Mouse (Mus musculus): ENCODE measurements around the gene Hbs1l. TPM values are rescaled to one million over a fixed set of nuclear protein-coding genes. Genes with fewer than 3 reads are reported as not detected.

Hbs1l gene
- total and polyA plus RNA-seq, 3 experiments = 13.5 to 79.7 (median 72.9) TPM

- no peak overlapping the region for H3K27ac ChIP-seq
- no peaks in the 10 kb centered on the region for H3K27me3 ChIP-seq (ENCODE audit: control insufficient read depth, insufficient read depth, low read length)
- no peak for DNase-seq
- intact Hi-C loops (cut with DNase I) = no loop called here
- WGBS = 47% methylated on average over 8 of the region's 8 CpGs
- no peaks in the 10 kb centered on the region; the same call in 1 of the 2 replicates for H3K36me3 ChIP-seq (ENCODE audit: control insufficient read depth, insufficient read depth, low read length)
- peaks cover 5% of the 10 kb centered on the region for H3K4me1 ChIP-seq (ENCODE audit: control insufficient read depth, insufficient read depth, low read length)
- TF ChIP-seq CTCF (IDR thresholded peaks at IDR 0.05) = no peak
- TF ChIP-seq EP300 (IDR thresholded peaks at IDR 0.05; ENCODE audit: insufficient read depth, low read depth, low read length) = no peak
- no peak for TF ChIP-seq POLR2A (IDR thresholded peaks at IDR 0.05; ENCODE audit: insufficient read depth, low read depth, low read length)
- H3K4me3 ChIP-seq = no peak overlapping the region
- no peak overlapping the region for H3K9ac ChIP-seq (ENCODE audit: low read depth, low read length)
- H3K79me2 ChIP-seq (replicated peaks; ENCODE audit: control insufficient read depth, insufficient read depth, low read length) = no peaks in the 10 kb centered on the region
Observed at GRCm38 (mm10) chr10:21399622-21400021, 103.8 kb downstream of the Hbs1l start.

- no peak overlapping the region for H3K4me3 ChIP-seq
- intact Hi-C loops (cut with DNase I) = no loop called here
- no peak overlapping the region for H3K9ac ChIP-seq (ENCODE audit: low read depth, low read length)
- H3K36me3 ChIP-seq (ENCODE audit: control insufficient read depth, insufficient read depth, low read length) = no peaks in the 10 kb centered on the region; the same call in 1 of the 2 replicates
- 7% methylated on average over 7 of the region's 7 CpGs for WGBS
- no peaks in the 10 kb centered on the region for H3K27me3 ChIP-seq (ENCODE audit: control insufficient read depth, insufficient read depth, low read length)
- no peaks in the 10 kb centered on the region for H3K79me2 ChIP-seq (replicated peaks; ENCODE audit: control insufficient read depth, insufficient read depth, low read length)
- H3K27ac ChIP-seq = no peak overlapping the region
- no peak for TF ChIP-seq CTCF (IDR thresholded peaks at IDR 0.05)
- TF ChIP-seq EP300 (IDR thresholded peaks at IDR 0.05; ENCODE audit: insufficient read depth, low read depth, low read length) = no peak
- no peak for TF ChIP-seq POLR2A (IDR thresholded peaks at IDR 0.05; ENCODE audit: insufficient read depth, low read depth, low read length)
- no peak for DNase-seq
- peaks cover 5% of the 10 kb centered on the region for H3K4me1 ChIP-seq (ENCODE audit: control insufficient read depth, insufficient read depth, low read length)
Observed at GRCm38 (mm10) chr10:21400031-21400430, 104.3 kb downstream of the Hbs1l start.

GRCm38 (mm10) chr10:21400453-21400852, 104.7 kb downstream of the Hbs1l start:
- peaks cover 5% of the 10 kb centered on the region for H3K4me1 ChIP-seq (ENCODE audit: control insufficient read depth, insufficient read depth, low read length)
- H3K4me3 ChIP-seq = no peak overlapping the region
- no peaks in the 10 kb centered on the region for H3K27me3 ChIP-seq (ENCODE audit: control insufficient read depth, insufficient read depth, low read length)
- DNase-seq = no peak
- no peak for TF ChIP-seq POLR2A (IDR thresholded peaks at IDR 0.05; ENCODE audit: insufficient read depth, low read depth, low read length)
- no peak for TF ChIP-seq EP300 (IDR thresholded peaks at IDR 0.05; ENCODE audit: insufficient read depth, low read depth, low read length)
- TF ChIP-seq CTCF (IDR thresholded peaks at IDR 0.05) = no peak
- 17% methylated on average over 2 of the region's 2 CpGs for WGBS
- intact Hi-C loops (cut with DNase I) = no loop called here
- H3K36me3 ChIP-seq (ENCODE audit: control insufficient read depth, insufficient read depth, low read length) = no peaks in the 10 kb centered on the region; the same call in 1 of the 2 replicates
- H3K27ac ChIP-seq = no peak overlapping the region
- H3K9ac ChIP-seq (ENCODE audit: low read depth, low read length) = no peak overlapping the region
- no peaks in the 10 kb centered on the region for H3K79me2 ChIP-seq (replicated peaks; ENCODE audit: control insufficient read depth, insufficient read depth, low read length)

GRCm38 (mm10) chr10:21401259-21401658, 105.5 kb downstream of the Hbs1l start:
- intact Hi-C loops (cut with DNase I) = no loop called here
- Histone ChIP-seq H3K4me3 (no peak overlapping the region), H3K79me2 (replicated peaks; ENCODE audit: control insufficient read depth, insufficient read depth, low read length) (no peaks in the 10 kb centered on the region), H3K4me1 (ENCODE audit: control insufficient read depth, insufficient read depth, low read length) (peaks cover 5% of the 10 kb centered on the region), H3K27ac (no peak overlapping the region), H3K36me3 (ENCODE audit: control insufficient read depth, insufficient read depth, low read length) (no peaks in the 10 kb centered on the region; the same call in 1 of the 2 replicates), H3K9ac (ENCODE audit: low read depth, low read length) (no peak overlapping the region), H3K27me3 (ENCODE audit: control insufficient read depth, insufficient read depth, low read length) (no peaks in the 10 kb centered on the region)
- DNase-seq = no peak
- WGBS = 51% methylated on average over 4 of the region's 4 CpGs
- TF ChIP-seq EP300 (IDR thresholded peaks at IDR 0.05; ENCODE audit: insufficient read depth, low read depth, low read length) (no peak), POLR2A (IDR thresholded peaks at IDR 0.05; ENCODE audit: insufficient read depth, low read depth, low read length) (no peak), CTCF (IDR thresholded peaks at IDR 0.05) (no peak)

- Histone ChIP-seq H3K9ac (ENCODE audit: low read depth, low read length) (no peak overlapping the region), H3K27me3 (ENCODE audit: control insufficient read depth, insufficient read depth, low read length) (no peaks in the 10 kb centered on the region), H3K4me3 (no peak overlapping the region), H3K36me3 (ENCODE audit: control insufficient read depth, insufficient read depth, low read length) (no peaks in the 10 kb centered on the region; the same call in 1 of the 2 replicates), H3K79me2 (replicated peaks; ENCODE audit: control insufficient read depth, insufficient read depth, low read length) (no peaks in the 10 kb centered on the region), H3K4me1 (ENCODE audit: control insufficient read depth, insufficient read depth, low read length) (peaks cover 3% of the 10 kb centered on the region), H3K27ac (no peak overlapping the region)
- 87% methylated on average over 4 of the region's 4 CpGs for WGBS
- intact Hi-C loops (cut with DNase I) = no loop called here
- DNase-seq = no peak
- TF ChIP-seq CTCF (IDR thresholded peaks at IDR 0.05) (no peak), POLR2A (IDR thresholded peaks at IDR 0.05; ENCODE audit: insufficient read depth, low read depth, low read length) (no peak), EP300 (IDR thresholded peaks at IDR 0.05; ENCODE audit: insufficient read depth, low read depth, low read length) (no peak)
Observed at GRCm38 (mm10) chr10:21404822-21405221, 109.0 kb downstream of the Hbs1l start.

- Histone ChIP-seq H3K27me3 (ENCODE audit: control insufficient read depth, insufficient read depth, low read length) (no peaks in the 10 kb centered on the region), H3K4me3 (no peak overlapping the region), H3K36me3 (ENCODE audit: control insufficient read depth, insufficient read depth, low read length) (no peaks in the 10 kb centered on the region), H3K9ac (ENCODE audit: low read depth, low read length) (no peak overlapping the region), H3K79me2 (replicated peaks; ENCODE audit: control insufficient read depth, insufficient read depth, low read length) (no peaks in the 10 kb centered on the region), H3K27ac (no peak overlapping the region), H3K4me1 (ENCODE audit: control insufficient read depth, insufficient read depth, low read length) (no peaks in the 10 kb centered on the region)
- TF ChIP-seq POLR2A (IDR thresholded peaks at IDR 0.05; ENCODE audit: insufficient read depth, low read depth, low read length) (no peak), EP300 (IDR thresholded peaks at IDR 0.05; ENCODE audit: insufficient read depth, low read depth, low read length) (no peak), CTCF (IDR thresholded peaks at IDR 0.05) (no peak)
- intact Hi-C loops (cut with DNase I) = no loop called here
- DNase-seq = no peak
- 81% methylated on average over 11 of the region's 11 CpGs for WGBS
Observed at GRCm38 (mm10) chr10:21405707-21406534, 110.1 kb downstream of the Hbs1l start.

All from heart, adult 2 months (tissue).